In the genomic region with DNA sequence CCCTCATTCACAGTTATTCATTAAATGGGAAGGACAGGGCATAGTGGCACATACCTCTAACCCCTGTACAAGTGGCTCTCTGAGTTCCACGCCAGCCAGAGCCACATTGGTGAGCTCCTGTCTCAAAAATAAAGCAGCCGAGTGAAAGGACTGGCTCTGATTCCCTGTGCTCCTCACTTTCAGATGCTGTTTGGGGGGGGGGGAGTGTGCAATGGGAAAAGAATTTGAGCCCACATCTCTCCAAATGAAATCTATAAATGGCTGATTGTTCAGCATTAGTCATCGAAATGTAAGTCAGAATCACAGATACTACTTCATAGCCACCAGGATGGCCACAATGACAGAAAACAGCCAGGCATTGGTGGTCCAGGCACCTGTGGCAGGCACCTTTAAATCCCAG, we compare ENCODE assay signal across 14 mouse cellular contexts. TPM values are rescaled to one million over a fixed set of nuclear protein-coding genes. Genes with fewer than 3 reads are reported as not detected.
DNase-seq lines count a peak whose midpoint lies in the region; ATAC-seq and TF ChIP-seq lines count a peak whose summit lies in the region.
"Had no signal": no experiment of that assay in that cellular context is flagged by ENCODE, and none has a peak within 500 bp of the region (broad histone marks: within the 10 kb centered on the region; RNA-seq: fewer than 3 reads in every experiment).

No protein-coding gene starts in this region.

- TF ChIP-seq POLR2A in heart, adult 2 months (IDR thresholded peaks at IDR 0.05; ENCODE audit: insufficient read depth, low read depth, low read length), result no peak
- TF ChIP-seq POLR2A in embryonic fibroblast, embryonic 13.5 days (IDR thresholded peaks at IDR 0.05; ENCODE audit: low read depth, low read length), result no peak

- ATAC-seq in liver, embryonic 11.5 days (replicated peaks; ENCODE audit: low FRiP score), result no peak

- TF ChIP-seq CTCF in heart, adult 2 months (IDR thresholded peaks at IDR 0.05), result no peak
- no peak for TF ChIP-seq CTCF in embryonic fibroblast, embryonic 13.5 days (IDR thresholded peaks at IDR 0.05; ENCODE audit: borderline replicate concordance, insufficient read depth, low read length)

- no peak for TF ChIP-seq EP300 in heart, adult 2 months (IDR thresholded peaks at IDR 0.05; ENCODE audit: insufficient read depth, low read depth, low read length)

- no peak overlapping the region for H3K27ac ChIP-seq in heart, adult 2 months
- no peak overlapping the region for H3K27ac ChIP-seq in liver, embryonic 11.5 days (ENCODE audit: low read depth, low read length)
- peak overlapping the region; percentile 76 for H3K27ac ChIP-seq in embryonic fibroblast, embryonic 13.5 days (ENCODE audit: insufficient read depth, low read length)
- H3K27ac ChIP-seq: embryonic facial prominence, embryonic 15.5 days; hindbrain, embryonic 14.5 days; limb, embryonic 13.5 days; macrophage had no signal

- no peaks in the 10 kb centered on the region for H3K9me3 ChIP-seq in liver, embryonic 11.5 days (ENCODE audit: control insufficient read depth, low read length)
- H3K9me3 ChIP-seq: embryonic facial prominence, embryonic 15.5 days; limb, embryonic 13.5 days had no signal

- WGBS in heart, adult 2 months, result 69% methylated on average over 3 of the region's 3 CpGs
- 86% methylated on average over 3 of the region's 3 CpGs for WGBS in liver, embryonic 11.5 days

- peak overlapping the region; percentile 87; the same call in 1 of the 2 replicates for H3K4me2 ChIP-seq in liver, embryonic 11.5 days
- H3K4me2 ChIP-seq: embryonic facial prominence, embryonic 15.5 days; hindbrain, embryonic 14.5 days had no signal

- intact Hi-C loops in heart, adult 2 months (cut with DNase I), result loop anchor here (5.0 kb wide), 1 partner anchor 155 kb away; no protein-coding TSS in a partner anchor
- intact Hi-C loops in gastrocnemius, postnatal 36 days (cut with DNase I), result no loop called here

- no peak overlapping the region for H3K9ac ChIP-seq in heart, adult 2 months (ENCODE audit: low read depth, low read length)
- no peak overlapping the region; the same call in 1 of the 2 replicates for H3K9ac ChIP-seq in liver, embryonic 11.5 days (ENCODE audit: low read depth, low read length)
- H3K9ac ChIP-seq: embryonic facial prominence, embryonic 15.5 days; hindbrain, embryonic 14.5 days; limb, embryonic 13.5 days had no signal

- H3K4me1 ChIP-seq in heart, adult 2 months (ENCODE audit: control insufficient read depth, insufficient read depth, low read length), result no peaks in the 10 kb centered on the region
- peaks cover 18% of the 10 kb centered on the region for H3K4me1 ChIP-seq in liver, embryonic 11.5 days (replicated peaks; ENCODE audit: control insufficient read depth, insufficient read depth, low read length)
- peaks cover 9% of the 10 kb centered on the region for H3K4me1 ChIP-seq in embryonic fibroblast, embryonic 13.5 days (ENCODE audit: control insufficient read depth, insufficient read depth, low read length)

- H3K27me3 ChIP-seq in heart, adult 2 months (ENCODE audit: control insufficient read depth, insufficient read depth, low read length), result no peaks in the 10 kb centered on the region
- no peaks in the 10 kb centered on the region for H3K27me3 ChIP-seq in liver, embryonic 11.5 days (replicated peaks; ENCODE audit: control insufficient read depth, insufficient read depth, low read length)
- H3K27me3 ChIP-seq: embryonic facial prominence, embryonic 15.5 days; limb, embryonic 13.5 days had no signal

- no peak overlapping the region for H3K4me3 ChIP-seq in heart, adult 2 months
- peak overlapping the region; percentile 1; the same call in 1 of the 2 replicates for H3K4me3 ChIP-seq in liver, embryonic 11.5 days (ENCODE audit: low read depth, low read length)
- H3K4me3 ChIP-seq in embryonic fibroblast, embryonic 13.5 days (ENCODE audit: insufficient read depth, low read length), result peak overlapping the region; percentile 31; the same call in 1 of the 2 replicates

- peaks cover 1% of the 10 kb centered on the region for H3K79me2 ChIP-seq in heart, adult 2 months (replicated peaks; ENCODE audit: control insufficient read depth, insufficient read depth, low read length)

- peak; percentile 49 for DNase-seq in heart, adult 11 months
- DNase-seq in heart, adult 2 months, result no peak
- DNase-seq in liver, embryonic 11.5 days (ENCODE audit: low spot score), result no peak
- no peak for DNase-seq in liver
- DNase-seq in 3T3-L1 (ENCODE audit: low read depth, low spot score), result peak; percentile 27
- no peak for DNase-seq in kidney, postnatal 25 days
- DNase-seq in gastrocnemius, postnatal 36 days, result no peak
- DNase-seq: cerebellum, adult 11 months; kidney, adult 11 months had no signal

- H3K36me3 ChIP-seq in heart, adult 2 months (ENCODE audit: control insufficient read depth, insufficient read depth, low read length), result no peaks in the 10 kb centered on the region
- H3K36me3 ChIP-seq in liver, embryonic 11.5 days (ENCODE audit: control insufficient read depth, insufficient read depth, low read length), result peaks cover 20% of the 10 kb centered on the region

RNA-seq across cellular contexts. Expression of a gene that starts 2.8 kb away (rescaled TPM):
- 1 to 10 TPM in 1 of 2 experiments, under 1 TPM in 1; 0.47 to 1.5 TPM for total RNA-seq in heart, adult 2 months (2021)
- polyA plus RNA-seq in heart, adult 2 months (2012; rRNA removed), result 1.1 and 2.8 TPM in 2 replicates
- polyA plus RNA-seq in liver, embryonic 11.5 days (2014; fragmentation: Nextera tagmentation; extraction: Ambion mirVana), result 148 and 178 TPM in 2 replicates
- polyA plus RNA-seq in embryonic fibroblast, embryonic 13.5 days (2011; ENCODE audit: insufficient read length, low read depth, missing spikeins), result 94.6 and 124 TPM in 2 replicates
- 1 to 10 TPM; 1.2 to 1.3 TPM for total RNA-seq in gastrocnemius, postnatal 36 days (2021)

RNA-seq across cellular contexts. Expression of a gene that starts 27.2 kb away (rescaled TPM):
- 1 to 10 TPM; 5.6 to 6.1 TPM for total RNA-seq in heart, adult 2 months (2021)
- polyA plus RNA-seq in heart, adult 2 months (2012; rRNA removed), result 7.0 and 7.4 TPM in 2 replicates
- 10.7 and 11.4 TPM in 2 replicates for polyA plus RNA-seq in liver, embryonic 11.5 days (2014; fragmentation: Nextera tagmentation; extraction: Ambion mirVana)
- polyA plus RNA-seq in embryonic fibroblast, embryonic 13.5 days (2011; ENCODE audit: insufficient read length, low read depth, missing spikeins), result 11.8 and 19.0 TPM in 2 replicates
- total RNA-seq in gastrocnemius, postnatal 36 days (2021), result 1 to 10 TPM; 5.2 to 9.9 TPM

RNA-seq across cellular contexts. Expression of a gene that starts 27.6 kb away (rescaled TPM):
- total RNA-seq in heart, adult 2 months (2021), result 1 to 10 TPM; 6.1 to 6.2 TPM
- polyA plus RNA-seq in heart, adult 2 months (2012; rRNA removed), result 5.1 and 5.2 TPM in 2 replicates
- polyA plus RNA-seq in liver, embryonic 11.5 days (2014; fragmentation: Nextera tagmentation; extraction: Ambion mirVana), result 20.8 and 24.4 TPM in 2 replicates
- 10.7 and 12.0 TPM in 2 replicates for polyA plus RNA-seq in embryonic fibroblast, embryonic 13.5 days (2011; ENCODE audit: insufficient read length, low read depth, missing spikeins)
- total RNA-seq in gastrocnemius, postnatal 36 days (2021), result 1 to 10 TPM; 2.9 to 3.4 TPM

RNA-seq across cellular contexts. Expression of a gene that starts 36.0 kb away (rescaled TPM):
- total RNA-seq in heart, adult 2 months (2021), result 10 to 100 TPM; 22.9 to 27.2 TPM
- 16.8 and 26.2 TPM in 2 replicates for polyA plus RNA-seq in heart, adult 2 months (2012; rRNA removed)
- 55.1 and 58.4 TPM in 2 replicates for polyA plus RNA-seq in liver, embryonic 11.5 days (2014; fragmentation: Nextera tagmentation; extraction: Ambion mirVana)
- 15.8 and 17.4 TPM in 2 replicates for polyA plus RNA-seq in embryonic fibroblast, embryonic 13.5 days (2011; ENCODE audit: insufficient read length, low read depth, missing spikeins)
- total RNA-seq in gastrocnemius, postnatal 36 days (2021), result 10 to 100 TPM; 16.8 to 20.4 TPM

RNA-seq across cellular contexts. Expression of a gene that starts 43.8 kb away (rescaled TPM):
- 10 to 100 TPM; 15.8 to 16.8 TPM for total RNA-seq in heart, adult 2 months (2021)
- 23.0 and 24.0 TPM in 2 replicates for polyA plus RNA-seq in heart, adult 2 months (2012; rRNA removed)
- polyA plus RNA-seq in liver, embryonic 11.5 days (2014; fragmentation: Nextera tagmentation; extraction: Ambion mirVana), result 23.7 and 24.0 TPM in 2 replicates
- polyA plus RNA-seq in embryonic fibroblast, embryonic 13.5 days (2011; ENCODE audit: insufficient read length, low read depth, missing spikeins), result 34.4 and 46.6 TPM in 2 replicates
- 10 to 100 TPM in 1 of 2 experiments, 1 to 10 TPM in 1; 9.7 to 12.1 TPM for total RNA-seq in gastrocnemius, postnatal 36 days (2021)

Comparison
In these comparisons a context has a peak if more than half of its experiments do, and no peak if none do; other contexts are left out.
1. DNase-seq: peak in heart, adult 11 months (single experiment) and 3T3-L1 (single experiment); none in heart, adult 2 months (0 of 2), liver, embryonic 11.5 days (single experiment), liver (single experiment), kidney, postnatal 25 days (0 of 2) and gastrocnemius, postnatal 36 days (0 of 2).
2. RNA of a gene that starts 2.8 kb away (polyA plus RNA-seq): 148 to 178 TPM in liver, embryonic 11.5 days and 94.6 to 124 TPM in embryonic fibroblast, embryonic 13.5 days; 1.1 to 2.8 TPM in heart, adult 2 months; every median in the first group is over 10 times any median in the second.